Mouse (Mus musculus) gastrocnemius, adult 18-20 months (tissue): ENCODE measurements around the gene Ak2. TPM values are rescaled to one million over a fixed set of nuclear protein-coding genes. Genes with fewer than 3 reads are reported as not detected.

Experiments
- DNase-seq: peaks from one replicate; pipeline ENCODE4 v3.0.0; 2021; ENCODE audit warnings: low spot score
- long read RNA-seq, 2 experiments: library from polyadenylated mRNA; stranded (forward); transcript quantifications; one replicate each; pipeline ENCODE4 v2.0.0; 2021
- total RNA-seq, 2 experiments: library from RNA; stranded (reverse); gene quantifications; 2 replicates each; pipeline ENCODE4 v1.2.3; 2021

The Ak2 gene
- total RNA-seq = 10 to 100 TPM; 24.1 to 24.3 TPM
- long read RNA-seq, experiment 1, transcript Ak2-202 (7 exons, 1,781 nt) = minor isoform, 5 of 27 reads
- long read RNA-seq, experiment 1, transcript Ak2-201 (6 exons, 986 nt) = major isoform, 19 of 27 reads
- long read RNA-seq, experiment 1, partial matches to known transcripts = 2 of 27 reads
- long read RNA-seq, experiment 1, other reads (novel, unspliced or antisense) = 1 of 27 reads
- long read RNA-seq, experiment 2, transcript Ak2-202 (7 exons, 1,781 nt) = minor isoform, 7 of 35 reads
- long read RNA-seq, experiment 2, transcript Ak2-201 (6 exons, 986 nt) = major isoform, 25 of 35 reads
- long read RNA-seq, experiment 2, partial matches to known transcripts = 2 of 35 reads
- long read RNA-seq, experiment 2, other reads (novel, unspliced or antisense) = 1 of 35 reads

GRCm38 (mm10) chr4:128991500-128992008, at the start of gene Ak2:
Ak2 (plus strand) TSS chr4:128991958.
- DNase-seq = no peak

DNA sequence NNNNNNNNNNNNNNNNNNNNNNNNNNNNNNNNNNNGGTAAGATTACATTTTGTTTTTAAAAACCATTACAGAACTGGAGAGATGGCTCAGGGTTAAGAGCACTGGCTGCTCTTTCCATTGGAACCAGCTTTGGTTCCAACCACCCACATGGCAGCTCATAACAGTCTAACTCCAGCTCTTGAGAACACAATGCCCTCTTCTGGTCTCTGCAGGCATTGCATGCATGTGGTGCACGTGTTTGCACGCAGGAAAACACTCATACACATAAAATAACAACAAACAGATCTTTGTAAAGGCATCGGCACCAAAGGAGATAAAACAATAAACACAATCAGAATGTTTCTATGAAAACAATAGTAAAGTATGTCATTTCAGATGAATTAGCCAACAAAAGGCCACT, 49.4 kb upstream of the Ak2 start:
- no peak for DNase-seq

GRCm38 (mm10) chr4:128946736-128947135, 45.0 kb upstream of the Ak2 start:
- no peak for DNase-seq

GRCm38 (mm10) chr4:128947326-128947933, 44.3 kb upstream of the Ak2 start:
- no peak for DNase-seq

GRCm38 (mm10) chr4:128948137-128948674, 43.6 kb upstream of the Ak2 start:
- peak; percentile 28 for DNase-seq

GRCm38 (mm10) chr4:128949470-128950005, 42.2 kb upstream of the Ak2 start:
- no peak for DNase-seq

- DNase-seq = no peak
These were observed 41.3 kb upstream of the Ak2 start for GRCm38 (mm10) chr4:128950461-128950860.

GRCm38 (mm10) chr4:128953851-128954250, 37.9 kb upstream of the Ak2 start:
- no peak for DNase-seq

- peak; percentile 26 for DNase-seq
These were observed 34.4 kb upstream of the Ak2 start for GRCm38 (mm10) chr4:128957155-128957911.

DNA sequence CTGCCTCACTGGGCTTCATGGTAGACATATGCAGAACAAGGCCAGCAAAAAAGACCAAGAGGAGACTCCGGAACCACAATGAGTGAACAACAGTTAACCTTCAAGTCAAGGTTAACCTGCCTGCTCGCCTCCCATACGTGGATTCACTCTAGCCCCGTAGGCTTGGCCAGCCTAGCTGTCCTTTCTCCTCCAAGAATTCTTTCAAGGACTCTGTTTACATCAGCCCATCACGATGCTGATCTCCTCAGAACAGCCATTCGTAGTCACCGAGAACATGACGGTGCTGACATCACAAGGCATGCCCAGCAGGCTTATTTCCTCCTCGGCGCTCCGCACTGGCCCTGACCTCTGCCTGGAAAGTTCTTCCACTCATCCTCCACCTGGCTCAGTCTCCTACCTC, 33.6 kb upstream of the Ak2 start:
- DNase-seq = no peak

- no peak for DNase-seq
These were observed 32.9 kb upstream of the Ak2 start for GRCm38 (mm10) chr4:128958849-128959248.

DNA sequence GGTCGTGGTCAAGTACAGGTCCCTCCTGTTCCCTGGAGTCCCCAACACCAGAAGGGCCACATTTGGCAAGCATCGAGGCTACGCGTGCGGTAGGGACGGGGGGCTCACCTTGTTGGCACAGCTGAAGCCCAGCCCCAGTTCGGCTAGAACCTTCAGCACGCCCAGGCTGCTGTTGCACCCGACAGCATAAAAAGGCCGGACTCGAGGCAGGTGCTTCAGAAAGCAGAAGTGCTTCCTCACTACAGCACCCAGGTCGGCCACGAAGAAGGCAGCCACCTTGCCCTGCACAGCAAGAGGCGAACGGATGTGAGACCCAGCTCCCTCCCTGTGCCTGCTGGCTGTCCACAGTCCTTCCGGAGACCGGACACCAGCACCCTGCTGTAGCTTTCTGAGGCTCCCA, 32.1 kb upstream of the Ak2 start:
- no peak for DNase-seq

- no peak for DNase-seq
These were observed 30.3 kb upstream of the Ak2 start for GRCm38 (mm10) chr4:128961301-128962028.

- DNase-seq = peak; percentile 90
These were observed 29.5 kb upstream of the Ak2 start, which contains the start of gene Azin2 for GRCm38 (mm10) chr4:128962029-128962925. Azin2 (minus strand) TSS chr4:128962442.

GRCm38 (mm10) chr4:128962926-128963290, 28.9 kb upstream of the Ak2 start:
- DNase-seq = no peak

- no peak for DNase-seq
These were observed 25.0 kb upstream of the Ak2 start for GRCm38 (mm10) chr4:128966751-128967150.

- DNase-seq = no peak
These were observed 22.7 kb upstream of the Ak2 start for GRCm38 (mm10) chr4:128969081-128969480.

GRCm38 (mm10) chr4:128969607-128970416, 21.9 kb upstream of the Ak2 start:
- no peak for DNase-seq

- DNase-seq = no peak
These were observed 21.3 kb upstream of the Ak2 start for GRCm38 (mm10) chr4:128970417-128970807.
